Mouse (Mus musculus) retina, adult 2 months (tissue): Measurements from ENCODE around the gene Cxcl2.

Source experiments
- DNase-seq: peaks from one replicate; pipeline ENCODE4 v3.0.0-alpha.2; 2012; ENCODE audit warnings: low read depth, low spot score

Cxcl2 gene

GRCm38 (mm10) chr5:90903339-90904020, at the start of gene Cxcl2:
Cxcl2 (plus strand) TSS chr5:90903871.
- no peak for DNase-seq

- DNase-seq: no peak
These were observed 48.1 kb upstream of the Cxcl2 start for GRCm38 (mm10) chr5:90855308-90856230.

- DNase-seq: no peak
These were observed 46.2 kb upstream of the Cxcl2 start for GRCm38 (mm10) chr5:90857463-90857862.

GRCm38 (mm10) chr5:90858429-90858828, 45.2 kb upstream of the Cxcl2 start:
- no peak for DNase-seq

GRCm38 (mm10) chr5:90859031-90859430, 44.6 kb upstream of the Cxcl2 start:
- DNase-seq: no peak

GRCm38 (mm10) chr5:90861876-90862375, 41.7 kb upstream of the Cxcl2 start:
- no peak for DNase-seq

- DNase-seq: no peak
These were observed 36.9 kb upstream of the Cxcl2 start for GRCm38 (mm10) chr5:90866770-90867169.

- DNase-seq: no peak
These were observed 31.3 kb upstream of the Cxcl2 start for GRCm38 (mm10) chr5:90872377-90872776.

GRCm38 (mm10) chr5:90876045-90876444, 27.6 kb upstream of the Cxcl2 start:
- no peak for DNase-seq

GRCm38 (mm10) chr5:90876471-90877172, 27.0 kb upstream of the Cxcl2 start:
- no peak for DNase-seq

- no peak for DNase-seq
These were observed 26.5 kb upstream of the Cxcl2 start for GRCm38 (mm10) chr5:90877173-90877512.

GRCm38 (mm10) chr5:90879307-90880014, 24.2 kb upstream of the Cxcl2 start:
- no peak for DNase-seq

- no peak for DNase-seq
These were observed 23.3 kb upstream of the Cxcl2 start for GRCm38 (mm10) chr5:90880335-90880850.

GRCm38 (mm10) chr5:90881021-90881420, 22.6 kb upstream of the Cxcl2 start:
- DNase-seq: no peak

- no peak for DNase-seq
These were observed 22.0 kb upstream of the Cxcl2 start for GRCm38 (mm10) chr5:90881682-90882081.

GRCm38 (mm10) chr5:90882146-90882545, 21.5 kb upstream of the Cxcl2 start:
- DNase-seq: no peak

- no peak for DNase-seq
These were observed 18.9 kb upstream of the Cxcl2 start for GRCm38 (mm10) chr5:90884628-90885242.

GRCm38 (mm10) chr5:90888661-90889060, 15.0 kb upstream of the Cxcl2 start:
- no peak for DNase-seq

- no peak for DNase-seq
These were observed 12.9 kb upstream of the Cxcl2 start, which contains the start of gene Cxcl1 for GRCm38 (mm10) chr5:90890519-90891463. Cxcl1 (plus strand) TSS chr5:90891241.

- DNase-seq: no peak
These were observed 12.2 kb upstream of the Cxcl2 start for GRCm38 (mm10) chr5:90891464-90891813.
